Mouse (Mus musculus) macrophage (primary cell): Measurements from ENCODE around the gene Serinc4. TPM values are rescaled to one million over a fixed set of nuclear protein-coding genes. Genes with fewer than 3 reads are reported as not detected.
"Not testable (repeated sequence)": the region's sequence is repeated elsewhere in the genome, so short reads cannot be mapped to it uniquely, and the experiment has no call there.

Source experiments
- H3K27ac ChIP-seq: fragments of 350-480 bp; formaldehyde crosslinking; 2 replicates; pipeline ENCODE4 v1.9.0; 2021
- H3K36me3 ChIP-seq: fragments of 350-480 bp; formaldehyde crosslinking; 2 replicates; pipeline ENCODE4 v1.9.0; 2021; ENCODE audit errors: inconsistent target
- H3K4me3 ChIP-seq: fragments of 350-480 bp; formaldehyde crosslinking; 2 replicates; pipeline ENCODE4 v1.9.0; 2021; ENCODE audit errors: inconsistent target
- H3K79me2 ChIP-seq: fragments of 350-480 bp; formaldehyde crosslinking; 2 replicates; pipeline ENCODE4 v1.9.0; 2021; ENCODE audit errors: inconsistent target
- WGBS: methylation state at CpG from one replicate; pipeline ENCODE4 v1.1.7; 2026; ENCODE audit warnings: inconsistent platforms; ENCODE audit not compliant: missing documents; 5-methylcytosine and 5-hydroxymethylcytosine counted together
- polyA plus RNA-seq: library from polyadenylated mRNA; stranded (reverse); fragments of 250-400 nt; gene quantifications from 3 replicates; pipeline ENCODE4 v1.2.4, GENCODE M21; 2018; ENCODE audit warnings: inconsistent platforms
- total RNA-seq, 78 experiments: library from RNA; depleted of rRNA; stranded (reverse); fragments of 250-400 nt; gene quantifications; 1 replicate in 9 of 78; 2 replicates in 24 of 78; 3 replicates in 43 of 78; 4 replicates in 2 of 78; pipeline ENCODE4 v1.2.4; 2018; ENCODE audit warnings: inconsistent platforms in 56 of 78

Gene Serinc4
- 1 to 10 TPM in 3 of 26 experiments, under 1 TPM in 8, not detected in 15; 0.16 to 1.5 (median 0.79) TPM for total RNA-seq (2018; cell fraction: chromatin; rRNA removed)
- total RNA-seq (2018; cell fraction: cytosol; rRNA removed), result under 1 TPM in 11 of 26 experiments, not detected in 15; 0.04 to 0.19 (median 0.10) TPM
- total RNA-seq (2018; cell fraction: nucleus; rRNA removed), result under 1 TPM in 6 of 26 experiments, not detected in 20; 0.26 to 0.64 (median 0.38) TPM
- 0.15 to 0.50 TPM in 2 of 3 replicates, not detected in the other for polyA plus RNA-seq

DNA sequence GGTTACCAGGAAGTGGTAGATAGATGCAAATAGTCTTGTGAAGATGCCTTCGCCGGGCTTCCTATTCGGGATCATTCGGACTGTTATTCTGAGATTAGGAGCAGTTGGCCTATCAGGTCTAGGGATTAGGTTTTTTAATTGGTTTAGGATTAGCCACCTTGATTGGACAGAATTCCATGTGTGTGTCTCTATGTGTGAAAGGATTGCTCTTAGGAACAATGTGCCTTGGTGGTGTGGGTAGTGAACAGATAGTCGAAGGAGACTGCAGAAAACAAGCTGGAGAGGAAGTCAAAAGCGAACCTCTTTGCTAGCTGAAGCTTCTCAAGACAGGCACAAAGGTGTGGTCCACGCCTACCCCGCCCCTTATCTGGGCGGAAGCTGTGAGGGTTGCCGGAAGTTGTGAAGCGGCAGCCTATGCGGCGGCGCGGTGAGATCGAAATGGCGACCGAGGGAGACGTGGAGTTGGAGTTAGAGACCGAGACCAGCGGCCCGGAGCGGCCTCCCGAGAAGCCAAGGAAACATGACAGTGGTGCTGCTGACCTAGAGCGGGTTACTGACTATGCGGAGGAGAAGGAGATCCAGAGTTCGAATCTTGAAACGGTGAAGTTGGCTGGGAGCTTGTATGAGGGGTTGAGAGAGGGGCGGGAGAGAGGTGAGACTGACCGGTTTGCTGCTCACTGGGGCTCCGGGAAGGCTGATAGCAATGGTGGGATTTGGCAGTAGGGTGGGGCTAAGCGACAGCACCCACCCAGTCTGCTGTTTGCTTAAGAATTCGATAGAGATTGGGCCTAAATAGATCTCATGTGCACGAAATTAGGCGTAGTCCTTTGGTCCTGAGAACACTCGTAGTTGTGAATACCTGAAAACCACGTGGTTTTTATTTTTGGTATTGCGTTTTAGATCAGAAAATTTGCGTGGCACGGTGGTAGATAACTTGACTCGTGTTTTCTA is at the start of gene Serinc4:
Serinc4 (minus strand) TSS at position 90 of the 951 bp plus-strand sequence.
- peak within 1 kb of the TSS; percentile 59 for H3K27ac ChIP-seq
- 3% methylated on average over 41 of the region's 41 CpGs for WGBS
- H3K79me2 ChIP-seq, result peaks cover 33% of the 10 kb centered on the region
- H3K4me3 ChIP-seq, result peak within 1 kb of the TSS; percentile 92
- peaks cover 20% of the 10 kb centered on the region; the same call in 1 of the 2 replicates for H3K36me3 ChIP-seq

- not testable (repeated sequence) for H3K27ac ChIP-seq, H3K4me3 ChIP-seq, H3K36me3 ChIP-seq
- H3K79me2 ChIP-seq, result peaks cover 30% of the 10 kb centered on the region
- WGBS, result no CpG with 5 or more reads among the region's 6 CpGs
Measured at GRCm38 (mm10) chr2:121501550-121501949, 45.0 kb upstream of the Serinc4 start.

DNA sequence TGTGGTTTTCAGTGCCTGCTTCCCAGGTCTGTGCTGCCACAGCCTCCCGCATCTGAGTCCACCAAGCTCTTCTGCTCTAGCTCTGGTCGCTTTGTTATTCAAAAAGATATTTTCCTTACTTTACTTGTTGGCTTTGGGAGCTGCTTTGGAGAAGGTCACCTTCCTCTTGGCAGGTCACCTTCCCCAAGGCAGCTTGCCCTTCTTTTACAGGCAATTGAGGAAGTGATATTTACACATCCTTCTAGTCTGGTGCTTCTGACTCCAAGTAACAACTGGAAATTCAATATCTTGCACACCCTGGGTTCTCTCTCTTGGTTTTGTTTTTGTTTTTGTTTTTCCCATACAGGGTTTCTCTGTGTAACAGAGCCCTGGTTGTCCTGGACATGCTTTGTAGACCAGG is 27.8 kb upstream of the Serinc4 start:
- not testable (repeated sequence) for H3K27ac ChIP-seq, H3K79me2 ChIP-seq, H3K4me3 ChIP-seq, H3K36me3 ChIP-seq
- no CpG with 5 or more reads among the region's 2 CpGs for WGBS

GRCm38 (mm10) chr2:121483576-121483975 is 27.0 kb upstream of the Serinc4 start:
- no peaks in the 10 kb centered on the region for H3K36me3 ChIP-seq
- H3K79me2 ChIP-seq, result no peaks in the 10 kb centered on the region
- 96% methylated on average over 8 of the region's 8 CpGs for WGBS
- no peak overlapping the region for H3K4me3 ChIP-seq
- no peak overlapping the region for H3K27ac ChIP-seq

DNA sequence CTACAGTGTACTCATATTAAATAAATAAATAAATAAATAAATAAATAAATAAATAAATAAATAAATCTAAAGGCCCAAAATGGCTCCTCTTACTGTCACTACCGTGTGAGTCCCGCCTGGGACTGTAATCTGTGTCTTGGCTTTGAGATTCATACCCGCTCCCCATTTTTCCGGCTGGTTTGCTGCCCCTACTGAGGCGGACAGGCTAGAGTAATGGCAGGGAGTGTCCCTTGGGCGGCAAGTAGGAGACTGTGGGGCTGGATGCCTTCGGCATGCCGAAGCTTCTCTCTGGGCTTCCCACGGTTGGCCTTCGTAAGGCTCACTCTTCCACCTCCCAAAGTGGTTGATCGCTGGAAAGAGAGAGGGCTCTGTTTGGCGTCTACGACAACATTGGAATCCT is 24.3 kb upstream of the Serinc4 start:
- 89% methylated on average over 13 of the region's 13 CpGs for WGBS
- not testable (repeated sequence) for H3K79me2 ChIP-seq

DNA sequence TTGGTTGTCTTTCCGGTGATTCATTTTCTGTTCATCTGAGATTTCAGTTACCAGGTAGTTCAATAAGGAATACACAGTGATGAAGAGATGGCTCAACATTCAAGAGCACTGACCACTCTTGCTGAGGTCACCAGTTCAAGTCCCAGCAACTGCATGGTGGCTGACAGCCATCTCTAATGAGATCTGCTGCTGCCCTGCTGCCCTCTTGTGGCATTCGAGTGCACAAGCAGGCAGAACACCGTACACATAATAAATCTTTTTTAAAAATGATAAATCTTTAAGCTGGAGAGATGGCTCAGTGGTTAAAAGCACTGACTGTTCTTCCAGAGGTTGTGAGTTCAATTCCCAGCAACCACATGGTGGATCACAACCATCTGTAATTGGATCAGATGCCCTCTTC is 23.9 kb upstream of the Serinc4 start:
- WGBS, result 58% methylated on average over 2 of the region's 3 CpGs
- no peak overlapping the region for H3K4me3 ChIP-seq
- H3K27ac ChIP-seq, result no peak overlapping the region
- H3K36me3 ChIP-seq, result no peaks in the 10 kb centered on the region
- no peaks in the 10 kb centered on the region for H3K79me2 ChIP-seq

More for the DNA sequence above, 24.3 kb upstream of the Serinc4 start:
- not testable (repeated sequence) for H3K27ac ChIP-seq, H3K4me3 ChIP-seq, H3K36me3 ChIP-seq

- 93% methylated on average over 3 of the region's 3 CpGs for WGBS
- H3K4me3 ChIP-seq, result no peak overlapping the region
Measured at GRCm38 (mm10) chr2:121477491-121478266, 21.1 kb upstream of the Serinc4 start.

GRCm38 (mm10) chr2:121475306-121475705 is 18.7 kb upstream of the Serinc4 start:
- H3K36me3 ChIP-seq, H3K27ac ChIP-seq, H3K4me3 ChIP-seq: not testable (repeated sequence)
- peaks cover 32% of the 10 kb centered on the region for H3K79me2 ChIP-seq
- 100% methylated on average over 2 of the region's 2 CpGs for WGBS

More at GRCm38 (mm10) chr2:121477491-121478266, 21.1 kb upstream of the Serinc4 start:
- Histone ChIP-seq H3K27ac (no peak overlapping the region), H3K79me2 (peaks cover 11% of the 10 kb centered on the region), H3K36me3 (no peaks in the 10 kb centered on the region)

GRCm38 (mm10) chr2:121474180-121474535 is 17.6 kb upstream of the Serinc4 start:
- Histone ChIP-seq H3K36me3 (no peaks in the 10 kb centered on the region), H3K4me3 (peak overlapping the region; percentile 75), H3K27ac (peak overlapping the region; percentile 54), H3K79me2 (peaks cover 32% of the 10 kb centered on the region)
- WGBS, result 32% methylated on average over 8 of the region's 8 CpGs

- peaks cover 32% of the 10 kb centered on the region for H3K79me2 ChIP-seq
- H3K27ac ChIP-seq, result peak within 1 kb of the TSS; percentile 54
- not testable (repeated sequence) for H3K36me3 ChIP-seq
- 6% methylated on average over 23 of the region's 41 CpGs for WGBS
- peak within 1 kb of the TSS; percentile 75 for H3K4me3 ChIP-seq
Measured at GRCm38 (mm10) chr2:121473301-121474179, 17.0 kb upstream of the Serinc4 start, which contains the start of gene Mfap1b. Gene Mfap1b (minus strand): TSS chr2:121474067.

DNA sequence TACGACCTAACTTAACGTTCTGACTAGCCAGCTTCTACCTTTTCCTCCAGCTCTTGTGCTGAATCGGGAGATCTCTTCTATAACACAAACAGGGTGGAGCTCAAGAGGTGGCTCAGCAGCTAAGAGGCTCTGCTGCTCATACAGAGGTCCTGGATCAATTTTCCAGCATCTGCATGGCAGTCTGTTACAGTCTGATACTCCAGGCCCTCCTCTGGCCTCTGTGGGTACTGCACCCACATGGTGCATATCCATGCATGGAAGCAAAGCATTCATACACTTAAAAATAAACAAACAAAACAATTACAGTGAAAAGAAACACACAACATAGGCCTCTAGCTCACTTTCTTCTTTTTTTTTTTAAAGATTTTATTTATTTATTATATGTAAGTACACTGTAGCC is 16.2 kb upstream of the Serinc4 start:
- H3K36me3 ChIP-seq, H3K27ac ChIP-seq: not testable (repeated sequence)
- Histone ChIP-seq H3K79me2 (peaks cover 32% of the 10 kb centered on the region), H3K4me3 (peak overlapping the region; percentile 75; the same call in 1 of the 2 replicates)
- 100% methylated on average over 2 of the region's 3 CpGs for WGBS

DNA sequence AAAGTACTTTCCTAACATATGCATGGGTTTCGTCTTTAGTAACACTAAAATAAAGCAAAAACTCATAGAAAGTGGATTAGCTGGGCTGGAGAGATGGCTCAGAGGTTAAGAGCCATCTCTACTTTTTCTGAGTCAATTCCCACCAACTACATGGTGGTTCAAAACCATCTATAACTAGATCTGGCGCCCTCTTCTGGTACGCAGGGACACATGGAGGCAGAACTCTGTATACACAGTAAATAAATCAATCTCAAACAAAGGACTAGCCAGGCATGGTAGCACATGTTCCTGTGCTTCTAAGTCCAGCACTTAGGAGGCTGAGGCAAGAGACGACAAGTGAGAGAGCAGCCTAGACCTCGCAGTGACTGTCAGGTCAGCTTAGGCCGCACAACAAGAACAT is 12.4 kb upstream of the Serinc4 start:
- WGBS, result no CpG with 5 or more reads among the region's 6 CpGs
- peaks cover 32% of the 10 kb centered on the region for H3K79me2 ChIP-seq
- H3K4me3 ChIP-seq, H3K27ac ChIP-seq, H3K36me3 ChIP-seq: not testable (repeated sequence)

DNA sequence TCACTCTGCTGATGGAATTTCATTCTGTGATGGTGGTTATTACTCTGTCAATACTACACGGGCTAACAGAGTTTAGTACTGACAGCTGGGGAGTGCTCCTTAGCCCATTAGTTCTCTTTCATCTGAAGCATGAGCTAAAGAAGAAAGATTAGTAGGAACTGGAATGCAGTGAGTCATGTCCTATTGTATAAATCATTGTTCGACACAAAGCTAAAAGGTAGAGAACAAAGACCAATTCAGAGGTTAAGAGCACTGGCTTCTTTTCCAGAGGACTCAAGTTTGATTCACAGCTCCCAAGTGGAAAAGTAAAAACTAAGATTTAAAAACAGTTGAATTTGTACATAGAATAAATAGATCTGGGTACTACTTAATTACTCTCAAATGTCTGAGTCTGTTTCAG is 3.5 kb upstream of the Serinc4 start:
- Histone ChIP-seq H3K36me3 (peaks cover 6% of the 10 kb centered on the region; the same call in 1 of the 2 replicates), H3K4me3 (no peak overlapping the region), H3K27ac (no peak overlapping the region), H3K79me2 (peaks cover 10% of the 10 kb centered on the region; the same call in 1 of the 2 replicates)
- 83% methylated on average over 1 of the region's 2 CpGs for WGBS
